Mouse (Mus musculus) forebrain, postnatal 0 days (tissue): ENCODE measurements around the gene Bicdl1. TPM values are rescaled to one million over a fixed set of nuclear protein-coding genes. Genes with fewer than 3 reads are reported as not detected.

Experiments used
- ATAC-seq: fragments of 200-750 bp; cut with Nextera tagmentation; 2 replicates; pipeline ENCODE4 v1.8.0; 2017; ENCODE audit warnings: mild to moderate bottlenecking, moderate library complexity
- DNase-seq: peaks from one replicate; pipeline ENCODE4 v3.0.0-alpha.2; 2015
- H3K27ac ChIP-seq: fragments of 300-500 bp; sonication (generic); 2 replicates; pipeline ENCODE4 v1.5.1; 2014; ENCODE audit warnings: low read depth, mild to moderate bottlenecking, antibody characterized with exemption, low read length, moderate library complexity, mixed read lengths
- H3K27me3 ChIP-seq: fragments of 300-500 bp; sonication (generic); 2 replicates; pipeline ENCODE4 v1.6.1; 2014; ENCODE audit warnings: mild to moderate bottlenecking, low read length, mixed read lengths; ENCODE audit not compliant: insufficient read depth
- H3K36me3 ChIP-seq: fragments of 300-500 bp; sonication (generic); 2 replicates; pipeline ENCODE4 v1.6.1; 2014; ENCODE audit warnings: mild to moderate bottlenecking, moderate library complexity; ENCODE audit not compliant: insufficient read depth
- H3K4me1 ChIP-seq: fragments of 300-500 bp; sonication (generic); 2 replicates; pipeline ENCODE4 v1.6.1; 2014; ENCODE audit warnings: antibody characterized with exemption; ENCODE audit not compliant: insufficient read depth
- H3K4me2 ChIP-seq: fragments of 300-500 bp; sonication (generic); 2 replicates; pipeline ENCODE4 v1.6.1; 2014; ENCODE audit warnings: low read depth, mild to moderate bottlenecking, moderate library complexity
- H3K4me3 ChIP-seq: fragments of 300-500 bp; sonication (generic); 2 replicates; pipeline ENCODE4 v1.5.1; 2014; ENCODE audit warnings: low read depth, low read length, mixed read lengths
- H3K9ac ChIP-seq: fragments of 300-500 bp; sonication (generic); 2 replicates; pipeline ENCODE4 v1.6.1; 2014; ENCODE audit warnings: mild to moderate bottlenecking
- H3K9me3 ChIP-seq: fragments of 300-500 bp; sonication (generic); 2 replicates; pipeline ENCODE4 v1.6.1; 2016; ENCODE audit warnings: low read length
- CTCF ChIP-seq: sonication (generic); IDR thresholded peaks from 2 replicates; pipeline ENCODE4 v1.5.1; 2016; ENCODE audit warnings: antibody characterized with exemption, control low read depth, low read depth
- WGBS: fragments of 180-500 bp; shearing (Covaris S2); extraction: QIAGEN DNeasy Blood & Tissue Kit; methylation state at CpG from one replicate; pipeline ENCODE4 v1.1.7; 2014; 5-methylcytosine and 5-hydroxymethylcytosine counted together
- polyA plus RNA-seq: library from polyadenylated mRNA; unstranded; fragments of >200 nt; fragmentation: Nextera tagmentation; extraction: Ambion mirVana; gene quantifications from 2 replicates; pipeline ENCODE4 v1.2.1, GENCODE M21; 2015
- total RNA-seq: library from RNA; depleted of rRNA; stranded (reverse); fragments of >200 nt; gene quantifications from 2 replicates; pipeline ENCODE4 v1.2.3, GENCODE M21; 2014

Gene Bicdl1
- total and polyA plus RNA-seq, 2 experiments from 2014 or later, result 27.6 to 184 TPM

DNA sequence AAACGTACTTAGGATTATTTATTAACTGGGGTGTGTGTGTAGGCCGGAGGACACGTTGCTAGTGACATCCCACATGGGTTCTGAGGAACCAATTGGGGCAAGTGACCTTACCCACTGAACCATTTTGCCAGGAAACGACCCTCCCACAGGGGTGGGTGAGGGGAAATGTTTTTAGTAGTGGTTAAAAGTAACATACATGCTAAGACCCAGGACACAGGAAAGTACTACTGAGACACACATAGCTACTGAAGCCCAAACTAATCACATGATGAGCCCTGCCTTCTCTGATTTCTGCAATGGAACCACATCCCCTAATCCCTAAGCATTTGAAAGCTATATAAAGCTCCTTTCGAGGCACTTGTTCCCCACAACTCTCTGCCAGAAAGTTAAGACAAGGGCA lies 1.1 kb downstream of the Bicdl1 start:
- no peak for ATAC-seq
- Histone ChIP-seq H3K9me3 (no peaks in the 10 kb centered on the region), H3K27ac (no peak overlapping the region), H3K4me3 (peak overlapping the region; percentile 75), H3K4me1 (peaks cover 9% of the 10 kb centered on the region; the same call in 1 of the 2 replicates), H3K9ac (0 out of 2 replicates have a peak overlapping the region, but pooled peaks have one; percentile 81), H3K36me3 (no peaks in the 10 kb centered on the region), H3K27me3 (no peaks in the 10 kb centered on the region), H3K4me2 (peak overlapping the region; percentile 72)
- 63% methylated on average over 5 of the region's 5 CpGs for WGBS
- no peak for DNase-seq
- no peak for TF ChIP-seq CTCF

DNA sequence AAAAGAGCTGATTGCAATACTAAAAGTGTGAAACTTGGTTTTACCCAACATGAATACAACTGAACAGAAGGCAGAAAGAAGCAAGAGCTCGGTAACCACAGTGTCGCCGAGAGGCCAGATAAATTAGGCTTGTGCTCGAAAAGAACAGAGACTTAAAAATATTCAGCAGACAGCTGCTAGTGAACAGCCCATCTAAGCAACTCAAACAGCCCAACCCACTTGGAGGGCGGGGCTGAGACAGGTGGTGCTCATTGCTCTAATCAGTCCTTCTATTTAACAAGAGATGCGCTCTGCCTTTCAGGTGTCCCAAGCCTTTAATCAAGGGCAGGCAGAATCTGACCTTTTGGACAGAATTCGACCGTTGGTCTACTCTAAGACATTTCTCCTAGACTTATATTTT lies 4.8 kb downstream of the Bicdl1 start:
- no peak overlapping the region for H3K9ac ChIP-seq
- H3K27me3 ChIP-seq, result no peaks in the 10 kb centered on the region
- TF ChIP-seq CTCF, result no peak
- no peaks in the 10 kb centered on the region for H3K9me3 ChIP-seq
- H3K36me3 ChIP-seq, result peaks cover 18% of the 10 kb centered on the region; the same call in 1 of the 2 replicates
- H3K4me3 ChIP-seq, result no peak overlapping the region
- H3K27ac ChIP-seq, result no peak overlapping the region
- no peak for ATAC-seq
- DNase-seq, result no peak
- H3K4me2 ChIP-seq, result no peak overlapping the region
- H3K4me1 ChIP-seq, result peaks cover 9% of the 10 kb centered on the region; the same call in 1 of the 2 replicates
- WGBS, result 80% methylated on average over 8 of the region's 8 CpGs

DNA sequence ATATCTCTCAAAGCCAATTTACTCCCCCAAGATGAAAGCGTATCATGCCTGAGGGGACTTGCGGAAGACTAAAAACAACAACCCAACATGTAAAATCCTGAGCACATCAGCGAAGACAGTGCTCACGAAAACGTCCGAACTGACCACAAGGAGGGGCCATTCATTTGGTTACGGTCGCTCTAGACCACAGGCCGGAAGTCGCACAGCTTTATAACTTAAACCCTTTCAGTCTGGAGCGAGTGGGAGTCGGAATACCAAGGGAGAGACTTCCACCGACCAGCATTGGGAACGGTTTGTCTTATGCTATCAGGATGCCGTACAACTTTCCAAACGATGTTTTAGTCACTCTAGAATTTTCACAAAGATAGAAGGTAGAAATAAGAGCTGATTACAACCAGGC lies 5.4 kb downstream of the Bicdl1 start:
- ATAC-seq (no peak), DNase-seq (no peak)
- WGBS, result 85% methylated on average over 16 of the region's 16 CpGs
- 0 out of 2 replicates have a peak, but pooled peaks have one; percentile 2 for TF ChIP-seq CTCF
- H3K4me1 ChIP-seq, result peaks cover 9% of the 10 kb centered on the region; the same call in 1 of the 2 replicates
- no peaks in the 10 kb centered on the region for H3K9me3 ChIP-seq
- no peak overlapping the region for H3K4me3 ChIP-seq
- H3K27me3 ChIP-seq, result no peaks in the 10 kb centered on the region
- no peak overlapping the region for H3K9ac ChIP-seq
- H3K27ac ChIP-seq, result no peak overlapping the region
- H3K4me2 ChIP-seq, result no peak overlapping the region
- H3K36me3 ChIP-seq, result peaks cover 18% of the 10 kb centered on the region; the same call in 1 of the 2 replicates

DNA sequence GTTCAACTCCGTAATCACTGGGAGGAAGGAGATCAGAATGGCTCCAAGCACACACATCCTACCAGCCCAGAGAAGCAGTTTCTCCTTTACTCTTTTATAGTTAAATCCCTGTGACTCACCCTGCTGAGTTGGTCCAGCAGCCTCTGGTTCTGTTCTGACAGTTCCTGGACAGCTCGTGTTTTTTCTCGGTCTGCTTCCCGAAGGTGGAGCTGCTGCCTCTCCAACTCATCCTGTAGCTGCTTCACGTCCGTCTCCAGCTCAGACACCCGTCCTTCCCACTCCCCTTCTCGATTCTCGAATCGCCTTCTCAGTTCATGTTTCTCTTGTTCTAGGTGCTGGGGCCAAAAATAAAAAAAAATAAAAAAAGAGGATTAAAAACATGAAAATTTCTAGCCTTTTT lies 7.0 kb downstream of the Bicdl1 start:
- Histone ChIP-seq H3K27me3 (no peaks in the 10 kb centered on the region), H3K36me3 (peaks cover 18% of the 10 kb centered on the region; the same call in 1 of the 2 replicates), H3K4me3 (no peak overlapping the region), H3K27ac (no peak overlapping the region), H3K9ac (no peak overlapping the region), H3K9me3 (no peaks in the 10 kb centered on the region), H3K4me1 (0 out of 2 replicates have a peak, but pooled peaks cover 2% of the 10 kb centered on the region), H3K4me2 (no peak overlapping the region)
- ATAC-seq (no peak), DNase-seq (no peak)
- no peak for TF ChIP-seq CTCF
- WGBS, result 91% methylated on average over 10 of the region's 10 CpGs

DNA sequence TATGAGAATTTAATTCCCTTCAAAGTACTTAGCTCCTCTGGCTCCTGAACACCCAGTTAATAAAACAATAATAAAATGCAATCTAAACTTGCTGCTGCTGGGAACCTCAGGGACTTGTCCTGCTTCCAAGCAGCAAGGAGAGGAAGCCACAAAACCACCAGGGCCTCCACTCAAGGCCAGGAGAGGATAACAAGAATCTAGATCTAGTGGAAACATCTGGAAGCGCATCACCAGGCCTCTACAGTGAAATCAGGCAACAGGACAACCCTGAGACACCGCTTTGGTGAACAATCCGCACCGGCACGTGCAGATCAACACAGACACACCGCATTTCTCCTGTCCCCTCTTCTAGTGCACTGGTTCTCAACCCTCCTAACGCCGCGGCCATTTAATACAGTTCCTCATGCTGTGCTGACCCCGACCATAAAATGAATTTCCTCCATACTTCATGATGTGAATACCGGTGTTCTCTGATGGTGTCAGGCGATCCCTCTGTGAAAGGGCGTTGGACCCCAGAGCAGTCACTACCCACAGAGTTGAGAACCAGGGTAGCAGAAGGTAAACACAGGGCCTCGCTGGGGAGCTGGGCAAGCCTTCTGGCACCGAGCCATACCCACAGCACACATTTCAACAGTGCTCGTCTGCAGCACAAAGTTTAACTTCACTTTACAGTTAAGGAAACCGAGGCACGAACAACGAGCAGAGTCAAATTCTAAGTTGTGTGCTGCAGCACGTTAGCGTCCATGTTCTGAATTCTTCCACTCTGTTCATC lies 9.0 kb downstream of the Bicdl1 start:
- ATAC-seq, result no peak
- 82% methylated on average over 21 of the region's 21 CpGs for WGBS
- DNase-seq, result no peak
- Histone ChIP-seq H3K9me3 (no peaks in the 10 kb centered on the region), H3K4me3 (no peak overlapping the region), H3K27me3 (no peaks in the 10 kb centered on the region), H3K4me1 (no peaks in the 10 kb centered on the region), H3K4me2 (no peak overlapping the region), H3K27ac (no peak overlapping the region), H3K9ac (no peak overlapping the region), H3K36me3 (peaks cover 19% of the 10 kb centered on the region; the same call in 1 of the 2 replicates)
- no peak for TF ChIP-seq CTCF

DNA sequence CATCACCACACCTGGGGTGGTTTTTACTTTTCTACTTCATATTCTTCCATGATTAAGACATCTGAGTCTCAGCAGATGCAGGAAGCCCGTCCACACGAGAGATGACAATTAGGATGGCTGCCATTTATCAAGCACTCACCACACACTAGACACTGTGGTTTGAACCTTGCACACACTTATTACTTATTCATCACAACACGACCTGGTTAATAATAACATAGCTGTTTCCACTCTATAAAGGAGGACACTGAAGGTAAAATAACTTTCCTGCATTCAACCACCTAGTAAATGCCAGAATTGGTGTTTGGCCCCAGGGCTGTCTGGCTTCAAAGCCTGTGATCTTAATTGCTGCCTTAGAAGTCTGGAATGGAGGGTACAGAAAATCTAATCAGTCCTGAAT lies 10.7 kb downstream of the Bicdl1 start:
- H3K9me3 ChIP-seq, result no peaks in the 10 kb centered on the region
- H3K36me3 ChIP-seq, result peaks cover 23% of the 10 kb centered on the region; the same call in 1 of the 2 replicates
- WGBS, result 38% methylated on average over 3 of the region's 3 CpGs
- no peaks in the 10 kb centered on the region for H3K4me1 ChIP-seq
- DNase-seq (no peak), ATAC-seq (no peak)
- H3K9ac ChIP-seq, result no peak overlapping the region
- no peaks in the 10 kb centered on the region for H3K27me3 ChIP-seq
- no peak overlapping the region for H3K4me2 ChIP-seq
- TF ChIP-seq CTCF, result no peak
- H3K27ac ChIP-seq, result no peak overlapping the region
- no peak overlapping the region for H3K4me3 ChIP-seq

DNA sequence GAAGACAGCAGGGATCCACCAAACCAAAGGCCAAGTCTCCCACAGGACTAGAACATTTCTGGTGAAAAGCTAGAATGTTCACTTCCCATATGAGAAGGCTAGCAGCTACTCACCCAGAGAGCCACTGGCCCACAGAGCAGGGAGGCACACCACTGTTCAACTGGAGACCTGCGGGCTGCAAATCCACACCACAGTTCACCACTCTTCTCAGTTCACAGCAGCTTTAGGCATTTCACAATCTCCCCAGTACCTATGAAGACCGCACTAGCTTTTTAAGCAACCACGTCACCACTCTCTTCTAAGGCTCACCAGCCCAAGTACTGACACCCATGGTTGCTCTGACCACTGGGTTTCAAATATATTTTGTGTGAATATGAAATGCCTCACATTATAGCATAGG lies 13.7 kb downstream of the Bicdl1 start:
- Histone ChIP-seq H3K9me3 (no peaks in the 10 kb centered on the region), H3K9ac (no peak overlapping the region), H3K4me3 (no peak overlapping the region), H3K27ac (no peak overlapping the region), H3K4me2 (no peak overlapping the region), H3K36me3 (0 out of 2 replicates have a peak, but pooled peaks cover 12% of the 10 kb centered on the region), H3K4me1 (no peaks in the 10 kb centered on the region), H3K27me3 (no peaks in the 10 kb centered on the region)
- WGBS, result 97% methylated on average over 3 of the region's 3 CpGs
- no peak for ATAC-seq
- TF ChIP-seq CTCF, result no peak
- DNase-seq, result no peak
